Mouse (Mus musculus) intestine, postnatal 0 days (tissue): ENCODE measurements around the gene Mdm2. TPM values are rescaled to one million over a fixed set of nuclear protein-coding genes. Genes with fewer than 3 reads are reported as not detected.

Experiments used
- ATAC-seq: fragments of 200-750 bp; cut with Nextera tagmentation; 2 replicates; pipeline ENCODE4 v1.8.0; 2017; ENCODE audit warnings: mild to moderate bottlenecking, moderate TSS enrichment, moderate library complexity
- H3K27ac ChIP-seq: fragments of 300-500 bp; sonication (generic); 2 replicates; pipeline ENCODE4 v1.5.1; 2014; ENCODE audit warnings: mild to moderate bottlenecking, low read depth, low read length, moderate library complexity
- H3K27me3 ChIP-seq: fragments of 300-500 bp; sonication (generic); replicated peaks from 2 replicates; pipeline ENCODE4 v1.6.1; 2014; ENCODE audit warnings: low read length, mixed read lengths; ENCODE audit not compliant: control insufficient read depth, insufficient read depth
- H3K36me3 ChIP-seq: fragments of 300-500 bp; sonication (generic); 2 replicates; pipeline ENCODE4 v1.6.1; 2014; ENCODE audit warnings: mild to moderate bottlenecking, moderate library complexity; ENCODE audit not compliant: control insufficient read depth, insufficient read depth
- H3K4me1 ChIP-seq: fragments of 300-500 bp; sonication (generic); replicated peaks from 2 replicates; pipeline ENCODE4 v1.6.1; 2014; ENCODE audit warnings: antibody characterized with exemption, low read length, mixed read lengths; ENCODE audit not compliant: control insufficient read depth, insufficient read depth
- H3K4me2 ChIP-seq: fragments of 300-500 bp; sonication (generic); replicated peaks from 2 replicates; pipeline ENCODE4 v1.6.1; 2014; ENCODE audit warnings: low read depth, mild to moderate bottlenecking, moderate library complexity
- H3K4me3 ChIP-seq: fragments of 300-500 bp; sonication (generic); 2 replicates; pipeline ENCODE4 v1.5.1; 2014; ENCODE audit warnings: low read depth, low read length
- H3K9ac ChIP-seq: fragments of 300-500 bp; sonication (generic); 2 replicates; pipeline ENCODE4 v1.6.1; 2014; ENCODE audit warnings: mild to moderate bottlenecking, low read depth, low read length
- H3K9me3 ChIP-seq: fragments of 300-500 bp; sonication (generic); 2 replicates; pipeline ENCODE4 v1.6.1; 2016; ENCODE audit warnings: mixed run types; ENCODE audit not compliant: control insufficient read depth
- CTCF ChIP-seq: sonication (generic); IDR thresholded peaks from 2 replicates; pipeline ENCODE4 v1.5.1; 2016; ENCODE audit warnings: low read depth, mild to moderate bottlenecking, control low read depth, antibody characterized with exemption, moderate library complexity
- WGBS: fragments of 180-500 bp; shearing (Covaris S2); extraction: QIAGEN DNeasy Blood & Tissue Kit; methylation state at CpG from one replicate; pipeline ENCODE4 v1.1.7; 2014; 5-methylcytosine and 5-hydroxymethylcytosine counted together
- polyA plus RNA-seq: library from polyadenylated mRNA; unstranded; fragments of >200 nt; fragmentation: Nextera tagmentation; extraction: Ambion mirVana; gene quantifications from 2 replicates; pipeline ENCODE4 v1.2.1, GENCODE M21; 2015

Gene Mdm2
- polyA plus RNA-seq, 1 experiment from 2014 or later = 16.5 TPM

GRCm38 (mm10) chr10:117664208-117664925 is 46.2 kb downstream of the Mdm2 start:
- TF ChIP-seq CTCF = no peak
- Histone ChIP-seq H3K36me3 (peaks cover 4% of the 10 kb centered on the region; the same call in 1 of the 2 replicates), H3K9ac (no peak overlapping the region), H3K9me3 (no peaks in the 10 kb centered on the region), H3K4me1 (peaks cover 7% of the 10 kb centered on the region; the same call in 1 of the 2 replicates), H3K4me2 (peak overlapping the region; percentile 59), H3K27ac (peak overlapping the region; percentile 84), H3K27me3 (no peaks in the 10 kb centered on the region), H3K4me3 (peak overlapping the region; percentile 26)
- WGBS = 30% methylated on average over 14 of the region's 14 CpGs
- no peak for ATAC-seq

GRCm38 (mm10) chr10:117663865-117664200 is 46.7 kb downstream of the Mdm2 start:
- Histone ChIP-seq H3K9ac (no peak overlapping the region), H3K27me3 (no peaks in the 10 kb centered on the region), H3K4me1 (0 out of 2 replicates have a peak, but pooled peaks cover 4% of the 10 kb centered on the region), H3K36me3 (peaks cover 4% of the 10 kb centered on the region; the same call in 1 of the 2 replicates), H3K9me3 (no peaks in the 10 kb centered on the region), H3K27ac (peak overlapping the region; percentile 84; the same call in 1 of the 2 replicates), H3K4me3 (peak overlapping the region; percentile 26), H3K4me2 (peak overlapping the region; percentile 59)
- WGBS = 8% methylated on average over 9 of the region's 9 CpGs
- TF ChIP-seq CTCF = no peak
- peak; percentile 68 for ATAC-seq

- Histone ChIP-seq H3K9me3 (no peaks in the 10 kb centered on the region), H3K4me3 (peak overlapping the region; percentile 26; the same call in 1 of the 2 replicates), H3K4me1 (0 out of 2 replicates have a peak, but pooled peaks cover 4% of the 10 kb centered on the region), H3K27ac (peak overlapping the region; percentile 84), H3K4me2 (peak overlapping the region; percentile 59), H3K9ac (no peak overlapping the region), H3K27me3 (no peaks in the 10 kb centered on the region), H3K36me3 (peaks cover 4% of the 10 kb centered on the region; the same call in 1 of the 2 replicates)
- WGBS = 35% methylated on average over 14 of the region's 14 CpGs
- peak; percentile 91 for ATAC-seq
- TF ChIP-seq CTCF = no peak
Observed at GRCm38 (mm10) chr10:117663056-117663864, 47.3 kb downstream of the Mdm2 start.

- Histone ChIP-seq H3K27me3 (no peaks in the 10 kb centered on the region), H3K36me3 (no peaks in the 10 kb centered on the region), H3K4me2 (peak overlapping the region; percentile 59), H3K4me3 (no peak overlapping the region), H3K4me1 (0 out of 2 replicates have a peak, but pooled peaks cover 4% of the 10 kb centered on the region), H3K27ac (peak overlapping the region; percentile 84), H3K9me3 (no peaks in the 10 kb centered on the region), H3K9ac (no peak overlapping the region)
- no peak for TF ChIP-seq CTCF
- peak; percentile 87 for ATAC-seq
- WGBS = 65% methylated on average over 15 of the region's 15 CpGs
Observed at GRCm38 (mm10) chr10:117662316-117663055, 48.1 kb downstream of the Mdm2 start.

- H3K9me3 ChIP-seq = no peaks in the 10 kb centered on the region
- no peak overlapping the region for H3K4me2 ChIP-seq
- H3K4me3 ChIP-seq = no peak overlapping the region
- H3K9ac ChIP-seq = no peak overlapping the region
- peaks cover 4% of the 10 kb centered on the region; the same call in 1 of the 2 replicates for H3K4me1 ChIP-seq
- ATAC-seq = no peak
- no peak overlapping the region for H3K27ac ChIP-seq
- H3K36me3 ChIP-seq = no peaks in the 10 kb centered on the region
- 72% methylated on average over 11 of the region's 11 CpGs for WGBS
- no peak for TF ChIP-seq CTCF
- H3K27me3 ChIP-seq = no peaks in the 10 kb centered on the region
Observed at GRCm38 (mm10) chr10:117659819-117660218, 50.7 kb downstream of the Mdm2 start.

GRCm38 (mm10) chr10:117659430-117659813 is 51.1 kb downstream of the Mdm2 start:
- Histone ChIP-seq H3K36me3 (no peaks in the 10 kb centered on the region), H3K27me3 (no peaks in the 10 kb centered on the region), H3K9ac (no peak overlapping the region), H3K4me2 (no peak overlapping the region), H3K27ac (no peak overlapping the region), H3K4me3 (no peak overlapping the region), H3K4me1 (peaks cover 4% of the 10 kb centered on the region; the same call in 1 of the 2 replicates), H3K9me3 (no peaks in the 10 kb centered on the region)
- 73% methylated on average over 11 of the region's 11 CpGs for WGBS
- ATAC-seq = no peak
- TF ChIP-seq CTCF = no peak
